Mouse (Mus musculus): Measurements from ENCODE around the gene Elmod1.
"Not testable (repeated sequence)": the region's sequence is repeated elsewhere in the genome, so short reads cannot be mapped to it uniquely, and the experiment has no call there.

Elmod1 gene

DNA sequence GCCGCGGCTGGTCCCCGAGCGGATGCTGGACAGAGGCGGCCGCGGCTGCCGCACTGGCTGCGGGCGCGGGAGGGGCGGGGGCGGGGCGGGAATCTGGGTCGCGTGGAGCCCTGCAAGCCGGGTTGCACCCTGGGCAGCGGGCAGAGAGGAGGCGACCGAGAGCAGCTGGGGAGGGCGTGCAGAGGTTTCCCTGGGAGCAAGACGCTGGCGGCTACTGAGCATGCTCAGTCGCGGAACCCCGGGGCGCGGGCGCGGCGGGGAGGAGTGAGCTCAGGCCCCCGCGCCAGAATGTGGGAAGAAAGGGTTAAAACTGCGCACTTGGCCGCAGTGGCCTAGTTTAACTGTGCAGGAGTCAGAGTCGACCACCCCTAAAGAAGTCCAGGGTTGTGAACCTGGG is at the start of gene Elmod1:
Elmod1 (minus strand) TSS at position 180 of the 397 bp plus-strand sequence.
- peak; percentile 84 to 85 for DNase-seq (ENCODE audit: low spot score in 2 of 2)

DNA sequence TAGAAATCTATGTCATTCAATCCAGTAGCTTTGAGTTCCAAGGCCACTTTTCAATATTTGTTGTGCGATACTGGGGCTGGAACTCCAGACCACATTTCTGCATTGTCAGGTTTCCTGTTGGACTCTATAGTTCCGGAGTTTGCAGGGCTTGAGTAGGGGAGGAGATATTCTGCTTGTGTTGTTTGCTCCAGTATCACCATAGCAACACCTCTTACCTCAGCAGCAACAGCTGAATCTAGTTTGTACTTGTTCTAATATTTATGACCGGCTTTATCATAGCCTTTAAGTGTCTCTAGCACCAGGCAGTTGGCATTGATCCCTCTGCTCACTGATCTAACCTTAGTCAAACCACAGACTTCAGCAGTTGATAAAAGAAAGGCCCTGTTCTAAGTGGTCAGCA is 47.7 kb upstream of the Elmod1 start:
- no peak for DNase-seq (ENCODE audit: low spot score in 2 of 2)

DNA sequence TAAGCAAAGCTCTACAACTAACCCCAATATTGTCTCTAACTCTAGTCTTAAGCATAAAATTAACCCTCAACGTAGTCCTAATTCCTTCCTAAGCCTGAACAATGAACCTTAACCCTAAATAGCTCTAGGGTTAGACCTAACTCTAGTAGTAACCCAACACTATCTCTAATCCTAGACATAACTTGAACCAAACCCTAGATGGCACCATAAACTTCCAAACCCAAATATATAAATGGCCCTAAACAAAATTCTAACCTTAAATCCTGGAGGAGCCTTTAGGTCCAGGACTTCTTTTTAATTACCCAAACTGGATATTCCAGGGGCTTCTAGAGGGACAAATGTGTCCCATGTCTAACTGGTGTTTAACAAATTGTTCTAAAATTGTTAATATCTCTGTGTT is 19.4 kb upstream of the Elmod1 start:
- no peak for DNase-seq (ENCODE audit: low spot score in 2 of 2)

DNA sequence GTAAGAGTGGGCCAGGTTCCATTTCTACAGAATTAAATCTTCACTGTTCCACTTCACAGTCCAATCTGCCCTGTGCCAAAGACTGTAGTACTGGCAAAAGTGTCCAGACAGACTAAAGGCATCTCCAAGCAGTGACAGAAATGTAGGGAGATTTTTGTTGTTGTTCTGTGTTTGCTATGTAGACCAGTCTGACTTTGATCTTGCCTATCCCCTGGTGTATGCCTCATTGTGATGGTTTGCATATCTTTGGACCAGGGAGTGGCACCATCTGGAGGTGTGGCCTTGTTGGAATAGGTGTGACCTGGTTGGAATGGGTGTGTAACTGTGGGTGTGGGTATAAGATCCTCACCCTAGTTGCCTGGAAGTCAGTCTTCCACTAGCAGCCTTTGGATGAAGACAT is 17.5 kb upstream of the Elmod1 start:
- not testable (repeated sequence) for DNase-seq (ENCODE audit: low spot score in 2 of 2)

DNA sequence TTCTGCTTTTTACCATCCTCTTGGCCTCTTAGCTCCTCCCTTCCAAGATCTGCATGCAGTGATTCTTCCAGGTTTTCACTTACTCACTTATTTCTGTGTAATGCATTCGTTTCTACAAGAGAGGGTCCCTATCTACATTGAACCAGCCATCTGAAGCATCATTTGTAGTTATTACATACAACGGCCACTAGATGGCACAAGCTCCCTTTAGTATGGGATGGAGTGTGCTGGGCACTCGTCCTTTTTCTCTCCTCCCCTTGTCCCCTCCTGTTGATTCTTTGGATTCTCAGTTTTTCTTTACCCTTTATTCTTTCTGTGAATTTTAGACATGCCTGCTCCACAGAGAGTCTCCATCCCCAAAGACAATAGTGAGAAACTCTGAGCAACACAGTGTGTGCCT is 15.8 kb upstream of the Elmod1 start:
- peak; percentile 52 to 65 for DNase-seq (ENCODE audit: low spot score in 2 of 2)

DNA sequence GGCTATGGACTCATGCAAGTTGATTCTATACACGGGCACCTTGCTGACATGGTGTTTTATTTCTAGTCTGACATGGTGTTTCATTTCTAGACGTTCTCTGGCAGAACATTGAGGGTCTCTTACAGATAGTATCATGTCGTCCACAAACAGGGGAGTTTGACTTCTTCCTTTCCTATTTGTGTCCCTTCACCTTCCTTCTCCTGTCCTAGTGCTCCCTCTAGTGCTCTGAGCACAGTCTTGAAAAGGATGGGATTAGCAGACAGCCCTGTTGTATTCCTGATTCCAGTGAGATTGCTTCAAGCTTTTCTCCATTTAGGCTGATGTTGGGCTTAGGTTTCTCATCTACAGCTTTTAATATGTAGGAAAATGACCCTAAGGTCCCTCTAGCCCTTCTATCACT is 11.9 kb upstream of the Elmod1 start:
- DNase-seq (ENCODE audit: low spot score in 2 of 2): peak; percentile 61 to 80

DNA sequence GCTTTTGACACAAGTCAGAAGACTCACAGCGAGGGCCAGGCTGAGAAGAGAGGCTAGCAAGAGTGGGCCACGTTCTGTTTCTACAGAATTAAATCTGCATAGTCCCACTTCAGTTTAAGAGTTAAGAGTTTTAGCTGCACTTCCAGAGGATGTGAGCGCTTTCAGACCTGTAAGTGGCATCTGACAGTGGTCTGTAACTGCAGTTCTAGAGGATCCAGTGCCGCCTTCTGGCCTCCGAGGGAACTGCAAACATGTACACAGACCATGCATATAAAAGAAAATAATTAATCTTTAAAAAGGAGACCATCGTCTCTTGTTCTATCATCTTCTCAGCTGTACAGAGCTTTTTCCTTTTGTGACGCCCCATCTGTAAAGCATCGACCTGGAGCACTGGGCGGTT is 9.8 kb upstream of the Elmod1 start:
- peak; percentile 44 to 77 for DNase-seq (ENCODE audit: low spot score in 2 of 2)

DNA sequence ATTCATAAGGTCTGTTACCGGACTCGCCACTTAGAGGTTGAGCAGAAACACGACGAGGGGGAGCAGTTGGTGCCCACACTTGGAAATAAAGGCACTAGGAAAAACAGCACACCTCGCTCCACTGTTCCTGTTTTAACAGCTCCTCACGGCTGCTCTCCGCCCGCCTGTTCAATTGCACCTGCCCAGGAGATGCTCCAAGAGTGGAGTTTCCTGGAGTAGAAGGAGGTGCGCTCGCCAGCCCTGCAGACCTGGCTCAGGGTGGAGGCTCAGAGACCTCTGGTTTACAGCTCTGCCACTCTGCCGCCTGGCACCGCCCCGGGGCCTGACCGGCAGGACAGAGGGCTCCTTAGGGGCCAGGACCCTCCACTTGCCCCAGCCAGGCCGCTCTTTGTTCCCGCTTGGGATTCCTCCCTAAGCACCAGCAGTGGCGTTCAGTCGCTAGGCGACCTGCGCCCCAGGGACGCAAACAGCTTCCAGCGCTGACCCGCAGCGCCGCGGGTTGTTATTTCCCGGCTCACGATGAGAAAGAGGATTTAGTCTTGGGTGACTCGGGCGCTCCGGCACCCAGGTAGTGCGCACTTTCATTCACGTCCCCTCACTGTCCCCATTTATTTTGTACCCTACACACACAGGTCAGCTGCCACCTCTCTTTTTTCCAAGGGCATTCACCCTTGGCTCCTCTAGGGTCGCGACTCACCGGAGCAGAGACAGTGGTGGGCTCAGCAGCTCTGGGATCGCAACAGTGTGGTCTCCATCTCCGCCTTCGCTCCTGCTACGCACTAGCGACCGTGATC is 576 bp downstream of the Elmod1 start:
- peak; percentile 52 for DNase-seq (ENCODE audit: low spot score in 2 of 2)

DNA sequence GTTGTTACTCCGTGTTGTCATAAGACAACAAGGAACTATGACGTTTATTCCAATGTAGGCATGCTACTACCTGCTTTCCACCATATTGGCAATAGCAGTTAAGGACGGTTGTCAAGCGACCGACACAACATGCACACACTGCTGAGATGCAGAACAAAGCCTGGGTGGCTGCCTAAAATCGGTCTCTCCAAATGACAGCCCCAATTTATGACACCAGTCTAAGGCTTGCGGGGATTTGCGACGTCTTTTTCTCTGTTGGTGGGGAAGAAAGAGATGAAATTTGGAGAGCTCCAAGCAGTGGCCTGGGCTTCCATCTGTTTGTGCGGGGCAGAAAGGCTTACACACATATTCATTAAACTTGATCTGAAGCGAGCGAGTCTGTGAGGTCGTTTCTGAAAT is 1.2 kb downstream of the Elmod1 start:
- DNase-seq (ENCODE audit: low spot score in 2 of 2): peak in 1 of 2 experiments; percentile 50

DNA sequence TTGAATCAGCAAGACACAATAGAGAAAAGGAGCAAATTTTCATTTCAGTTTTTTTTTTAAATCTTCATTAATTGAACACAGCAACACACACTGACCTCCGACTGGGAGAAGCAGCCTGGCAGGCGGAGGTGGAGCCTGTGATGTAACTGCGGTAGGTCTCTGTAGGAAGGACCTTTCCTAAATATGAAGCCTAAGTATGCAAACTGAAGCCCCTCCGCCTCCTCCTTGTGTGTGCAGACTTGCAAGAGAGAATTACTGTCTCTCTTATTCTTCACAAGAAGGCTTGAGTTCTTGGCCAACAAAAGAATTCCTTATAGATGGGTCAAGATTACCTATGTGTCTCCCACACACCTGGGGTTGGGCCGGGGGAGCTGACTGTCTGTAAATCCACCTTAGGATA is 1.9 kb downstream of the Elmod1 start:
- DNase-seq (ENCODE audit: low spot score in 2 of 2): no peak

DNA sequence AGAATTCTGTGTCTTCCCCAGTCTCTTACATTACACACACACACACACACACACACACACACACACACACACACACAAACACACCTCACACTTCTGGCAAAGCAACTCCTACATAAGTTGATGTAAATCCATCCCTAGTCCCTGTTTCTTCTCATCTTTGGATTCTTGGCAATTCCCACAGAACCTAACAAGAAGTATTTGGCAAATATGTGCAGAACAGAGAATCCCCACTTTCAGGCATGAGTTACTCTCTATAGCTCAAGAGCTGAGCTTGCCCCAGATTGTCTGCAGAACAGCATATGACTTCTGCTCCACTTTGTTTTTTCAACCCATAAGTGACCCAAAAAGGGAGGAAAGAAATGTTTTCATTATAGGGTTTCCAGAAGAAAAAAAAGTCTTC is 2.7 kb downstream of the Elmod1 start:
- DNase-seq (ENCODE audit: low spot score in 2 of 2): no peak

DNA sequence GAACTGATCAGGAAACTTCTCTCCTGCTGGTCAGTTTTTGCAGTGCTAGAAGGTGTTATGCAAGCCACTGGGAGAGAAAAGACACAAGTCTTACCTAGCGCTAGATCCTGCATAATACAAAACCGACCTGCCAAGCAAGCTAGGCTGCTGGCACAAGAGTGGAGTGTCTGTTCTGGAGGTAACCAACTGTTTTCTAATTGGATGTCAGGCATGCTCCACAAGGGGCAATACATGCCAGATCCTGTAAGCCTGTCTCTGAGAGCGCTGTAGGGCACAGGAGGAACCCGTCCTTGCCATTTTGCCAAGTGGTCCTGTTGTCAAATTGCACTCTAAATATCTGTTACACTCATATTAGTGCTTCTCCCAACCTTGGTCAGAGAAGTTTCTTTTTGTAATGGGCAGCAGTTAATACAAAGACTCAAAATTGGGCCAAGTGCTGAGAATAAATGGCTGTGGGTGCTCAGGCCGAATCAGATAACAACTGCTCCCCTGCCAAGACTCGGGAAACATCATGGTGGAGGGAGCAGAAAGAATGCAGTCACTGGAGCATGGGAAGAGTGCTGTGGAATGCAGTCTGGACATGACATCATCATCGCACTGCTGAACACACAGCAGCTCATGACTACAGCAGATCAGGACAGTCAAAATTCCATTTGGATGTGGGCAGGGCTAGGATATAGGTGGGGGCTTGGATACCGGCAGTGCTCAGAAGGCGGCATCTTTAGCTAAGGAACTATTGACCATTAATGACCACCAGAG is 7.3 kb downstream of the Elmod1 start:
- DNase-seq (ENCODE audit: low spot score in 2 of 2): no peak

DNA sequence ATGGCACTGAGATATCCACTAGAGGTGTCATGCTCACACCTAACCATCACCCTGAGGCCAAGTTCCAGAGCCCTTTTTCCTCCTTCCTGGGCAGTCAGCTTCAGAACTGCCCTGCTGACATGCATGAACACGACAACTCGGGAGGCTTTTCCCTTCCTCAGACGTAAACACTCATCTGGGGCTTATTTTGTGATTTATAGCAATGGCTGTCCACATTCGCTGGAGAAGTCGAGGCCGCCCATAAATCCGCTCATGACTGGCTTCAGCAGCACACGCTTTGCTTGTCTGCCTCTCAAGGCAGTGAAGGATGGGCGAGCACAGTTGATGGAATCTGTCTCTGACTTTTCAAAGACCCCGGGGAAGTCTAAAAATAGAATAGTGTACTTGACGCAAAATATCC is 18.1 kb downstream of the Elmod1 start:
- no peak for DNase-seq (ENCODE audit: low spot score in 2 of 2)

DNA sequence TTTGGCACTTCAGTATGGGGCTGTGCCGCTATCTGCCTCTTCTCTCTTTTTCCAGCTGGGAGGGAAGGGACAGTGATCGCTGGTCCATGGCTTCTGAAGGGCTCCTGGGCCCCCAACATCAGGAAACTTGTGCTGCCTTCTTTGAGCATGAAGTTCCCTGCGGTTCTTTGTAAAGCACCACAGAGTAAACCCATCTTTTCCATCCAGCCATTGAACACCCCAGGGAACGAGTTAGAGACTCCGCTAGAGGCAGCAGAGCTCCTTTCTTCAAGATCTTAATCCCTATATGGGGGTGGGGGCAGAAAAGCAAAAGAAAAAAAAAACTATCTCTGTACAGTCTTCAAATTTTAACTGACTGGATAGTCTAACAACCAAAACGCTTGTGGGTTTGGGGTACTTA is 20.2 kb downstream of the Elmod1 start:
- no peak for DNase-seq (ENCODE audit: low spot score in 2 of 2)

DNA sequence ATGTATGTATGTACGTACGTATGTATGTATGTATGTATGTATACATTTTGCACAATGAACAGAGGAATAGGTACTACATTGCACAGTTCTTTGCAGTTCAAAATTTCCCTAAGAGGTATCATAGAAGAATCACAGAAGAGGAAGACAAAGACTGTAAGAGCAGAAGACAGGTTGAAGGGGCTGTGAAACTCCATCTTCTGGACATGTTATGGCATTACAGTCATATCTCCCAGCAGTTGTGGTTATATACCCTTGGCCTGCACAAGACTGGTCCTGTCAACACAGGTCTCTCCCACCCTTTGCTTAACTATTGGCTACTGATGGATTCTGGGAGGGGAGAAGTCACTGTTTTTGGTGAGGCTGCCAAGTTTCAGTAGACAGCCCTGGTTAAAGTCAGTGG is 27.6 kb downstream of the Elmod1 start:
- DNase-seq (ENCODE audit: low spot score in 2 of 2): no peak

DNA sequence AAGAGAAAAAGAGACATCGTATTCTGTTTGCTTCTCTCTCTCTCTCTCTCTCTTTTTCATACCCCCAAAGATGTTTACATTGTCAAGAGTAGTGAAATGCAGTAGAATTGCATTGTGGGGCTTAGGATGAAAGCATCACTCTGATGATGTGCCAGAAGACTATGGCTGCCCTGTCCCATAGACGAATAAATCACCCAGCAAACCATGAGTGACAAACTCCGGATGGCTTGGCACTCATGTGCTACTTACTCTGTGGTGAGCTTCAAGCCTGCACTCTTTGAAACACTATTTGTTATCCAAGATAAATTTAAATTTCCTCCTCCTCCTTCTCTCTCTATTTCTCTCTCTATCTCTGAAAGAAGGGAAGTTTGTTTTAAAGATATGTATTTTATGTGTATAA is 36.5 kb downstream of the Elmod1 start:
- no peak for DNase-seq (ENCODE audit: low spot score in 2 of 2)

DNA sequence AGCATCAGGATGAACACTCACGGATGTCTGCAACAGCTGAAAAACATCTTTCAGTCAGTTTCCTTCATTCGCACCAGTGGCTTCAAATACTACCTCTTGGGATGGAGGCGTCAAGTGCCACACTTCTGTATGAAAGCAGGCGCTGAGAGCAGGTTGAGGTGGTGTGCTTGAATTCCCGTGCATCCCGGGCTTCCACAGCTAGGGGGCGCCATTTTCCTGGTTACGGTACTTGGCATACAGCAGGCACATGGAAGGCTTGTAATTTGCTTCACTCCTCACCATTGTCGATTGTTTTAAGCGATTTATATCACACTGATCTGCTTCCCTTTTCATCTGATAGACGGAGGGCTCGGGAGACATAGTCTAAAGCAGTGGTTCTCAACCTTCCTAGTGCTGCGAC is 40.9 kb downstream of the Elmod1 start:
- peak; percentile 72 to 79 for DNase-seq (ENCODE audit: low spot score in 2 of 2)

DNA sequence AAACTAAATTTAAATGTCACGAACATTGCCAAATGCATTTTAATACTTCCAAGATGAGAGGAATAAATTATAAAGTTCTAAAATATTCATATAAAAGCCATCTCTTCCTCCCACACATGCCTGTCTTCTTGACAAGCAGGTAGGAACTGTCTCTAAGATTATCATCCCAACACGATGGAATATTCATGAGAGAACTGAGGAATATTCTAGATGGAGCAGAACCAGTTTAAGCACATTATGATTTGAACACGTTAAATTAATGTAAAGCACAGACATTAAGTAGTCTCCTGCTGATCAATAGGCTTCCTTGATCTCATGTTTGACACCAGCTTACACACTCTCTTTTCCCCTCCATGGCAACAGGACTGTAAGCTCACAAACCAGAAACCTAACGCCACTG is 41.7 kb downstream of the Elmod1 start:
- no peak for DNase-seq (ENCODE audit: low spot score in 2 of 2)

DNA sequence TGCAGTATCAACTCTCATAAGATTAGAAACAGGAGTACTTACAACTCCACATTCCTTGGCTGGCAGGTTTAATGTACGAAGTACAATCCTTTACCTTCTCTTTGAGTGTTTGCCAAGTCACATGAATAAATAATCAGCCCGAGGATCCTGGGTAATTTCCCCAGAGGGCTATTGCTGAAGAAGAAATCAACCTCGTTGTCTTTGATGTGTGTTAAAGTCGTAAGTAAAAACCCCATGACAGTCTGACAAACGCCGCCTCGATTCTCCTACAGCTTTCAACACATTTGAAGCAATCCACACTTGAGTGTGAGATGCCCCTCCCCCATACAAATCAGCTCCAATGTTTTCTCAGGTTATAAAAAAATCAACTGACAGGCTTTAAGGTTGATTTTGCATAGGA is 44.2 kb downstream of the Elmod1 start:
- no peak for DNase-seq (ENCODE audit: low spot score in 2 of 2)

DNA sequence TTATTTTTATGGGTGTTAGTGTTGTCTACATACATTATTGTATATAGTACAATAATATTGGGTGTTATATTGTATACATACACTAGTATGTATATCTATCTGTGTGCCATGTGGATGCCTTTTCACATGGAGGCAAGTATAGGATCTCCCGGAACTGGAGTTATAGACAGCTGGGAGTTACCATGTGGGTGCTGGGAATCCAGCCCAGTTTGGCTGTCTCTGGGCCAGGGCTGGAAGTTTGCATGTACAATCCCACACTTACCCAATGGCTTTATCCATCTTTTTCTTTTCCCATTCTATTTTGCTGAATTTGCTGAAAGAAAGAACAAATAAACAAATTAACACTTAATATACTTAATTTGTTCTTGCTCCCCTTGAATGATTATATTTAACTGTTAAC is 54.0 kb downstream of the Elmod1 start:
- DNase-seq (ENCODE audit: low spot score in 2 of 2): peak; percentile 64 to 67

DNA sequence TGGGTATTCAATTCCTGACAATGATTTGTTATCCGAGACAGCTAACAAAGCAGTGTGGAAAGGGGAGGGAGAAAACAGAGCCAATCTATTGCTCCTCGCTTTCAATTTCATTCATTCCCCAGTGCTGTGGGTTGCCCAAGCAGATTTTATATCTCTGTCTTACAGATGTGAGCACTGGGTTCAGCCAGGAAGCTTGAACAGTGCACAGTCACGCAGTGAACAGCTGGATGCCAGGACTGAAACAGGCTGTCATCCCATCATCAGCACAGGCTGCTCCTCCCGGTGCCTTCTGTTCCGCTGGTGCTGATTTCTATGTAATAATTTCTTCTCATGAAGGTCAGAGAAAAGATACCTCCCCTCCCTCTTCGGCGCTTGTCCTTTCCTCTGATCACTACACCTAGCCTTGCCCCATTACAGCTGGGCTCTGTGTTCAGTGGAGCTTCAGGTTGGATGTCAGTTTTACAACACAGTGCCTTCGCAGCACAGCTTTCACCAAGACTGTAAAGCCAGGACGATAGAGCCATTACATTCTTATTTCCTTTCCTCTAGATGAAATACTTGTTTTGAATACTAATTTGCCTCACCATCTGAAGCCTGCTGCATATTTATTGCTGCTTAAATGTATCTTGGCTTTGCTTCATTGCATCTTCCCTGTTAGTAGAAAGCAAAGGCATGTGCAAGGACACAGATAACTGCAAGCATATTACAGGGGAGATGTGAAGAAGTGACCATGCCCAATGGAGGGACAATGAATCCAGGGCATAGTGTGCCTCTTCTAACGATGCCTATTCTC is 59.0 kb downstream of the Elmod1 start:
- DNase-seq (ENCODE audit: low spot score in 2 of 2): no peak

DNA sequence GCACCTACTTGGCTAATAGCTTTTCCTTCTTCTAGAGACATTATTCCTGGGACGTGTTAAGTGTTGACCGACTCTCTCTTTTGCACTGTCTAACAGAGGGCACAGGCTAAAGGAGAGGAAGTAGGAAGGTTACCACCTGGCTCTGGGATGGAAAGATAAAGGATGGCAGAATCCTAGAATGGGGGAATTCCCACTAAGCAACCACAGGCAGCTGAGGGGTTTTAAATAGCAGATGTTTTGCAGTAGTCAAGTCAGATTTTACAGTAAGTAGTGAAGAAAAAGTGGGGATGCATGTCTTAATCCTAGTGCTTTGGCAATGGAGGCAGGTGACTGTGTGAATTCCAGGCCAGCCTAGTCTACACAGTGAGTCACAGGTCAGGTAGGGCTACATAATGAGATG is 64.3 kb downstream of the Elmod1 start:
- no peak for DNase-seq (ENCODE audit: low spot score in 2 of 2)
